In the genomic region with DNA sequence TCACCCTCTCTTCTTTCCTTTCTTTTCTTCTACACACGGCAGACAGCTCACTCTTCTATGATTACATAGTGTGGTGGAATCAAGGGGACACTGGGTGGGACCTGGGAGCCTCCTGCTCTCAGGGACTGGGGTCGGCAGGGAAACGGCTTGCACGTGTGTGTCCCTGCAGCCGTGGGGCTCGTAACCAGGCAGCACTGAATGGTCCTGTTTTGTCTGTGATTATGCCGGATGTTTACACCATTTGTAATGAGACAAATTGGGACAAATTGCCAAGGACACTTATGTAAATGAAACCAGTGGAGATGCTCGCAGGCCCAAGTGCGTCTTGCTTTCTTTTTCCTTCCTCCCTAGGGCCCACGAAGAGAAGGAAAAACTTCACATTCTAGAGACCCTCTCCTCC, we compare ENCODE assay signal across 31 mouse cellular contexts.
A peak's percentile ranks its signal among the peaks of the same experiment; 100 is the strongest.
DNase-seq lines count a peak whose midpoint lies in the region; ATAC-seq and TF ChIP-seq lines count a peak whose summit lies in the region.
"Had no signal": no experiment of that assay in that cellular context is flagged by ENCODE, and none has a peak within 500 bp of the region (broad histone marks: within the 10 kb centered on the region; RNA-seq: fewer than 3 reads in every experiment).

No protein-coding gene starts in this region.

- 68% methylated on average over 10 of the region's 10 CpGs for WGBS in liver, adult 2 months
- WGBS in liver, embryonic 12.5 days (ENCODE audit: insufficient replicate concordance): 55% methylated on average over 10 of the region's 10 CpGs
- 64% methylated on average over 10 of the region's 10 CpGs for WGBS in midbrain, postnatal 0 days
- 67% methylated on average over 10 of the region's 10 CpGs for WGBS in midbrain, embryonic 13.5 days

- no peak overlapping the region for H3K4me2 ChIP-seq in liver, embryonic 12.5 days
- H3K4me2 ChIP-seq in midbrain, postnatal 0 days (ENCODE audit: low read depth, low read length, poor library complexity, severe bottlenecking): no peak overlapping the region
- H3K4me2 ChIP-seq in midbrain, embryonic 13.5 days (replicated peaks): no peak overlapping the region
- H3K4me2 ChIP-seq: embryonic facial prominence, embryonic 15.5 days; forebrain, embryonic 12.5 days; heart, embryonic 12.5 days; hindbrain, embryonic 15.5 days; lung, embryonic 15.5 days; midbrain, embryonic 11.5 days; neural tube, embryonic 13.5 days; stomach, embryonic 15.5 days had no signal

- no peaks in the 10 kb centered on the region for H3K4me1 ChIP-seq in liver, adult 2 months (ENCODE audit: control insufficient read depth, insufficient read depth, low read length)
- H3K4me1 ChIP-seq in liver, embryonic 12.5 days: no peaks in the 10 kb centered on the region
- H3K4me1 ChIP-seq in midbrain, postnatal 0 days (ENCODE audit: insufficient read depth, low read length): 0 out of 2 replicates have a peak, but pooled peaks cover 2% of the 10 kb centered on the region
- 0 out of 2 replicates have a peak, but pooled peaks cover 2% of the 10 kb centered on the region for H3K4me1 ChIP-seq in midbrain, embryonic 13.5 days (replicated peaks)
- H3K4me1 ChIP-seq: embryonic facial prominence, embryonic 10.5 days; embryonic facial prominence, embryonic 15.5 days; heart, embryonic 12.5 days; lung, embryonic 15.5 days; stomach, embryonic 15.5 days had no signal

- no peak for TF ChIP-seq POLR2A in liver, adult 2 months (IDR thresholded peaks at IDR 0.05; ENCODE audit: extremely low read depth, insufficient read depth, low read length)

- intact Hi-C loops in heart, postnatal 10 days (cut with DNase I): no loop called here

- H3K9ac ChIP-seq in liver, adult 2 months (ENCODE audit: low read depth, low read length): no peak overlapping the region
- no peak overlapping the region for H3K9ac ChIP-seq in liver, embryonic 12.5 days
- H3K9ac ChIP-seq in midbrain, postnatal 0 days (replicated peaks; ENCODE audit: low read length, poor library complexity, severe bottlenecking): no peak overlapping the region
- no peak overlapping the region for H3K9ac ChIP-seq in midbrain, embryonic 13.5 days (replicated peaks)
- H3K9ac ChIP-seq: embryonic facial prominence, embryonic 15.5 days; forebrain, embryonic 12.5 days; heart, embryonic 12.5 days; hindbrain, embryonic 15.5 days; liver, embryonic 14.5 days; lung, embryonic 15.5 days; neural tube, embryonic 13.5 days; stomach, embryonic 15.5 days had no signal

- H3K79me2 ChIP-seq in liver, adult 2 months (ENCODE audit: control insufficient read depth, insufficient read depth, low read length): no peaks in the 10 kb centered on the region

- DNase-seq in heart, adult 18-20 months: peak; percentile 15 to 19
- DNase-seq in heart, postnatal 10 days: no peak
- DNase-seq in liver, adult 2 months (ENCODE audit: extremely low read depth, low read depth, low spot score): peak; percentile 6
- peak; percentile 33 for DNase-seq in midbrain, postnatal 0 days (ENCODE audit: low spot score)
- no peak for DNase-seq in spleen, postnatal 14 days (ENCODE audit: low spot score in 2 of 2)
- DNase-seq: adrenal gland, adult 2 months; adrenal gland, postnatal 36 days; cerebellum, adult 8-10 months; cerebellum, postnatal 25 days; gastrocnemius, adult 2 months; gastrocnemius, postnatal 36 days; kidney, adult 9 months; kidney, postnatal 10 days; layer of hippocampus, postnatal 36 days; left cerebral cortex, postnatal 4 days; right cerebral cortex, postnatal 4 days had no signal

- H3K4me3 ChIP-seq in liver, adult 2 months (ENCODE audit: insufficient read depth, low read depth, low read length): no peak overlapping the region
- no peak overlapping the region for H3K4me3 ChIP-seq in liver, embryonic 12.5 days
- no peak overlapping the region for H3K4me3 ChIP-seq in midbrain, postnatal 0 days (ENCODE audit: low read depth, low read length)
- H3K4me3 ChIP-seq in midbrain, embryonic 13.5 days (replicated peaks): no peak overlapping the region
- H3K4me3 ChIP-seq: embryonic facial prominence, embryonic 10.5 days; embryonic facial prominence, embryonic 15.5 days; forebrain, embryonic 12.5 days; gastrocnemius, adult 2 months; heart, embryonic 12.5 days; hindbrain, embryonic 10.5 days; hindbrain, embryonic 15.5 days; lung, embryonic 15.5 days; neural tube, embryonic 13.5 days; stomach, embryonic 15.5 days had no signal

- no peak for ATAC-seq in liver, embryonic 12.5 days
- ATAC-seq in midbrain, postnatal 0 days (ENCODE audit: low FRiP score): no peak
- ATAC-seq in midbrain, embryonic 13.5 days: no peak
- ATAC-seq: activated CD4-positive, CD25-positive, alpha-beta regulatory T cell, adult 4 months; inflammation-experienced regulatory T-cells, adult 6 months had no signal

- H3K36me3 ChIP-seq in liver, adult 2 months (ENCODE audit: control insufficient read depth, insufficient read depth, low read length): no peaks in the 10 kb centered on the region
- H3K36me3 ChIP-seq in liver, embryonic 12.5 days: no peaks in the 10 kb centered on the region
- H3K36me3 ChIP-seq in midbrain, postnatal 0 days (ENCODE audit: insufficient read depth, low read length): no peaks in the 10 kb centered on the region
- no peaks in the 10 kb centered on the region for H3K36me3 ChIP-seq in midbrain, embryonic 13.5 days
- H3K36me3 ChIP-seq: embryonic facial prominence, embryonic 10.5 days; embryonic facial prominence, embryonic 15.5 days; forebrain, embryonic 12.5 days; heart, embryonic 12.5 days; hindbrain, embryonic 10.5 days; hindbrain, embryonic 15.5 days; lung, embryonic 15.5 days; neural tube, embryonic 13.5 days; stomach, embryonic 15.5 days had no signal

- no peaks in the 10 kb centered on the region for H3K27me3 ChIP-seq in liver, adult 2 months (ENCODE audit: control insufficient read depth, insufficient read depth, low read length)
- peaks cover 8% of the 10 kb centered on the region; the same call in 1 of the 2 replicates for H3K27me3 ChIP-seq in liver, embryonic 12.5 days (replicated peaks)
- H3K27me3 ChIP-seq in midbrain, postnatal 0 days (ENCODE audit: insufficient read depth, low read length): no peaks in the 10 kb centered on the region; the same call in 1 of the 2 replicates
- H3K27me3 ChIP-seq in midbrain, embryonic 13.5 days: no peaks in the 10 kb centered on the region
- H3K27me3 ChIP-seq: forebrain, embryonic 12.5 days; stomach, embryonic 15.5 days had no signal

- TF ChIP-seq CTCF in liver, adult 2 months (IDR thresholded peaks at IDR 0.05; ENCODE audit: low read depth, low read length): no peak
- no peak for TF ChIP-seq CTCF in midbrain, postnatal 0 days (IDR thresholded peaks at IDR 0.05)

- no peaks in the 10 kb centered on the region for H3K9me3 ChIP-seq in liver, embryonic 12.5 days (replicated peaks)
- no peaks in the 10 kb centered on the region for H3K9me3 ChIP-seq in midbrain, postnatal 0 days (ENCODE audit: low read length)
- no peaks in the 10 kb centered on the region for H3K9me3 ChIP-seq in midbrain, embryonic 13.5 days
- H3K9me3 ChIP-seq: embryonic facial prominence, embryonic 10.5 days; embryonic facial prominence, embryonic 15.5 days; forebrain, embryonic 12.5 days; heart, embryonic 12.5 days; hindbrain, embryonic 10.5 days; hindbrain, embryonic 15.5 days; lung, embryonic 15.5 days; neural tube, embryonic 13.5 days; stomach, embryonic 15.5 days had no signal

- H3K27ac ChIP-seq in liver, adult 2 months (replicated peaks; ENCODE audit: insufficient read depth, low read depth, low read length): no peak overlapping the region
- H3K27ac ChIP-seq in liver, embryonic 12.5 days: no peak overlapping the region
- no peak overlapping the region for H3K27ac ChIP-seq in midbrain, postnatal 0 days (ENCODE audit: low read depth, low read length)
- H3K27ac ChIP-seq in midbrain, embryonic 13.5 days: no peak overlapping the region
- H3K27ac ChIP-seq: embryonic facial prominence, embryonic 10.5 days; embryonic facial prominence, embryonic 15.5 days; forebrain, embryonic 12.5 days; gastrocnemius, adult 2 months; hindbrain, embryonic 10.5 days; hindbrain, embryonic 15.5 days; liver, embryonic 14.5 days; lung, embryonic 15.5 days; neural tube, embryonic 13.5 days; stomach, embryonic 15.5 days had no signal

Comparison
In these comparisons a context has a peak if more than half of its experiments do, and no peak if none do; other contexts are left out.
1. DNase-seq: peak in heart, adult 18-20 months (2 of 2), liver, adult 2 months (single experiment) and midbrain, postnatal 0 days (single experiment); none in heart, postnatal 10 days (0 of 2) and spleen, postnatal 14 days (0 of 2).